Mouse (Mus musculus): ENCODE measurements around the gene Thbs3. TPM values are rescaled to one million over a fixed set of nuclear protein-coding genes. Genes with fewer than 3 reads are reported as not detected.

The Thbs3 gene
- polyA plus RNA-seq, 1 experiment from 2014 or later = 84.2 TPM

DNA sequence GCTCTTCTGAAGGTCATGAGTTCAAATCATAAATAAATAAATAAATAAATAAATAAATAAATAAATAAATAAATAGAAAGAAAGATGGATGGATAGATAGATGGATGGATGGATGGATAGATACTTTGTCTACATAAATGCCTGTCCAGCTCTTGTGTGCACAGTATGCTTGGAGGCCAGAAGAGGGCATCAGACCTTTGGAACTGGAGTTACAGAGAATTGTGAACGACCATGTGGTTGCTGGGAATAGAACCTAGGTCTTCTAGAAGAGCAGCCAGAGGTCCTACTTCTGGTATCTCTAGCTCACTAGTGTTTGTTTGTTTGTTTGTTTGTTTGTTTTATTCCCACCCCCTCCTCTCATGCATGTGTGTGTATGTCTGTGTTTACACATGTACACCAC lies 21.6 kb upstream of the Thbs3 start:
- Histone ChIP-seq H3K4me1 (replicated peaks; ENCODE audit: control insufficient read depth, insufficient read depth, low read length) (peaks cover 15% of the 10 kb centered on the region), H3K36me3 (ENCODE audit: control insufficient read depth, insufficient read depth) (no peaks in the 10 kb centered on the region), H3K9me3 (ENCODE audit: control insufficient read depth, low read length) (no peaks in the 10 kb centered on the region), H3K4me3 (replicated peaks; ENCODE audit: low read length) (no peak overlapping the region), H3K27ac (ENCODE audit: low read length) (no peak overlapping the region), H3K9ac (replicated peaks; ENCODE audit: low read depth, low read length) (no peak overlapping the region), H3K4me2 (ENCODE audit: low read length) (no peak overlapping the region), H3K27me3 (replicated peaks; ENCODE audit: control insufficient read depth, insufficient read depth, low read length) (no peaks in the 10 kb centered on the region)
- 81% methylated on average over 1 of the region's 1 CpGs for WGBS
- ATAC-seq = no peak

GRCm38 (mm10) chr3:89193853-89194252 lies 21.1 kb upstream of the Thbs3 start:
- Histone ChIP-seq H3K4me3 (replicated peaks; ENCODE audit: low read length) (no peak overlapping the region), H3K4me2 (ENCODE audit: low read length) (no peak overlapping the region), H3K27me3 (replicated peaks; ENCODE audit: control insufficient read depth, insufficient read depth, low read length) (no peaks in the 10 kb centered on the region), H3K36me3 (ENCODE audit: control insufficient read depth, insufficient read depth) (no peaks in the 10 kb centered on the region), H3K27ac (ENCODE audit: low read length) (no peak overlapping the region), H3K9me3 (ENCODE audit: control insufficient read depth, low read length) (no peaks in the 10 kb centered on the region), H3K9ac (replicated peaks; ENCODE audit: low read depth, low read length) (no peak overlapping the region), H3K4me1 (replicated peaks; ENCODE audit: control insufficient read depth, insufficient read depth, low read length) (peaks cover 15% of the 10 kb centered on the region)
- 98% methylated on average over 2 of the region's 2 CpGs for WGBS
- no peak for ATAC-seq

DNA sequence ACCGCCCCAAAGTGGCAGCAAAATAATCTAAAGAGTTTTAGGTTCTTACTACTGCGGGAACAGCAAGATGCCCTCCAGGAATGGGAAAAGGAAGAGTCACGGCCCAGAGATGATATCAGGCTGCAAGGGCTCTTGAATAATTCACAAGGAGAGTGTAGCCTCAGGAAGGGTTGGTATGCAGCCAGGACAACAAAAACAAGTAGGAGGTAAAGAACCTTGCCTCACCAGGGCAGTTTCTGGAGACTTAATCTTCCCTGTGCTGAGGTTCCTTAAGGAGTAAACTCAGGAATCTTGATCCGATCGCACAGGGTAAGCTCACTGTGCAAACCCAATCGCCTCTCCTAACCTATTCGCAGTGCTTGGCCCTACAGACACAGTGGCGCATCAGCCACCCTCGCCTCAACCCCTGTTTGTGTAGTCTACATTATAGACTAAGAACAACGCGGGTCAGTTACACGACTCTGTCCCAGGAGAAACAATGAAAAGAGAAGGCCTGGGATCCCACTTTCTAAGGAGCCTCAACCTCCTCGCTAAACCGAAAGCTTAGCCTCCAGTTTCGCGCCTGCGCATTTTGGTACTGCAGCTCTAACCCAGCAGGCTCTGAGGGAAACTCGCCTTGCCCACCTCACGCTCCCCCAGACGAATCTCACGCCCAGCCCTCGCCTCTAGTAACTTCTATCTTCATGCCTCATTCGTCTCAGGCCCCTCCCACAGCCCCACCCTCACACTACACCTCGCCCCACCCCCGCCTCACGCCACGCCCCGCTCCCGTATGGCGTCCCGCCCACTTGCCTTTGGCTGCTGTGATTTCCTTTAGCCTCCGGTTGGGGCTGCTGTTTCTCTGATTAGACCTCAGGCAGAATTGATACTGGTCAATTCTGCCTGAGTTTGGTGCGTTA lies 18.8 kb upstream of the Thbs3 start:
- peak overlapping the region; percentile 44 for H3K4me3 ChIP-seq (replicated peaks; ENCODE audit: low read length)
- 6% methylated on average over 33 of the region's 33 CpGs for WGBS
- peak overlapping the region; percentile 68 for H3K9ac ChIP-seq (replicated peaks; ENCODE audit: low read depth, low read length)
- peaks cover 15% of the 10 kb centered on the region for H3K4me1 ChIP-seq (replicated peaks; ENCODE audit: control insufficient read depth, insufficient read depth, low read length)
- no peaks in the 10 kb centered on the region for H3K36me3 ChIP-seq (ENCODE audit: control insufficient read depth, insufficient read depth)
- H3K27me3 ChIP-seq (replicated peaks; ENCODE audit: control insufficient read depth, insufficient read depth, low read length) = no peaks in the 10 kb centered on the region
- peak; percentile 96 for ATAC-seq
- H3K4me2 ChIP-seq (ENCODE audit: low read length) = peak overlapping the region; percentile 81
- peak overlapping the region; percentile 75 for H3K27ac ChIP-seq (ENCODE audit: low read length)
- no peaks in the 10 kb centered on the region for H3K9me3 ChIP-seq (ENCODE audit: control insufficient read depth, low read length)

GRCm38 (mm10) chr3:89199839-89200238 lies 15.1 kb upstream of the Thbs3 start:
- no peak overlapping the region for H3K27ac ChIP-seq (ENCODE audit: low read length)
- no peak for ATAC-seq
- H3K27me3 ChIP-seq (replicated peaks; ENCODE audit: control insufficient read depth, insufficient read depth, low read length) = no peaks in the 10 kb centered on the region
- H3K4me2 ChIP-seq (ENCODE audit: low read length) = no peak overlapping the region
- H3K4me3 ChIP-seq (replicated peaks; ENCODE audit: low read length) = no peak overlapping the region
- no peak overlapping the region for H3K9ac ChIP-seq (replicated peaks; ENCODE audit: low read depth, low read length)
- no peaks in the 10 kb centered on the region for H3K36me3 ChIP-seq (ENCODE audit: control insufficient read depth, insufficient read depth)
- no peaks in the 10 kb centered on the region for H3K9me3 ChIP-seq (ENCODE audit: control insufficient read depth, low read length)
- H3K4me1 ChIP-seq (replicated peaks; ENCODE audit: control insufficient read depth, insufficient read depth, low read length) = peaks cover 19% of the 10 kb centered on the region
- 91% methylated on average over 3 of the region's 3 CpGs for WGBS

DNA sequence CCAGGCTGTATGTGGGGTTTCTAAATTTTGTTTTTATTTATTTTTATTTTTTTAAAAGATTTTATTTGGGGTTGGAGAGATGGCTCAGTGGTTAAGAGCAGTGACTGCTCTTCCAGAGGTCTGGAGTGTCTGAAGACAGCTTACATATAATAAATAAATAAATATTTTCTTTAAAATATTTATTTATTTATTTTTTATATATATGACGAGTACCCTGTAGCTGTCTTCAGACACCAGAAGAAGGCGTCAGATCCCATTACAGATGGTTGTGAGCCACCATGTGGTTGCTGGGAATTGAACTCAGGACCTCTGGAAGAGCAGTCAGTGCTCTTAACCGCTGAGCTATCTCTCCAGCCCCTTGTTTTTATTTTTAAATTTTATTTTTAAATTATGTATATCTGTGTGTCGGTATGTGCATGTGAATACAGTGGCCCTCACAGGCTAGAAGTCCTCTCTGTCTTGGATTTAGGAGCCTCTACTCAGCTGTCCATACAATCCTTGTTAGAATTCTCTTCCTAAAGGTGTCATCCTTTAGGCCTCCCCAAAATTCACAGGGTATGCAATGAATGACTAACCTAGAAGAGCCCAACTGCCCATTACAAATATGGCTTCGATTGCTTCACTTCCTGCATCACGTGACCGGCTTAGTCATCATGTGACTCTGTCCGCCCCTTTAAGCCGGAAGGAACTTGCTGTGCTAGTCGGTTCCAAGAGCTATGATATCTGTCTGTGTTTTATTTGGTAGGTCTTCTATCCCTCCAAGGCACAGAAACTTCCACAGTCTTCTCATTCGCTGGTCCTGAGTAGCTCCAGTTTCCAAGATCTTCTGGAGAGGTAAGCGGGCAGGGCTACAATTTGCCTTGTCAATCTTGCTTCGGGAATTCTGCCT lies 12.5 kb upstream of the Thbs3 start, which contains the start of gene Gba:
Gene Gba, plus strand, starts transcription at position 676 of the 889 bp plus-strand sequence.
- Histone ChIP-seq H3K9me3 (ENCODE audit: control insufficient read depth, low read length) (no peaks in the 10 kb centered on the region), H3K36me3 (ENCODE audit: control insufficient read depth, insufficient read depth) (peaks cover 2% of the 10 kb centered on the region; the same call in 1 of the 2 replicates), H3K4me3 (replicated peaks; ENCODE audit: low read length) (peak within 1 kb of the TSS; percentile 62), H3K4me2 (ENCODE audit: low read length) (peak within 1 kb of the TSS; percentile 60), H3K27ac (ENCODE audit: low read length) (no peak within 1 kb of the TSS), H3K4me1 (replicated peaks; ENCODE audit: control insufficient read depth, insufficient read depth, low read length) (peaks cover 5% of the 10 kb centered on the region), H3K27me3 (replicated peaks; ENCODE audit: control insufficient read depth, insufficient read depth, low read length) (no peaks in the 10 kb centered on the region), H3K9ac (replicated peaks; ENCODE audit: low read depth, low read length) (peak within 1 kb of the TSS; percentile 52)
- peak; percentile 93 for ATAC-seq
- 25% methylated on average over 13 of the region's 13 CpGs for WGBS

- peak; percentile 24 for ATAC-seq
- H3K36me3 ChIP-seq (ENCODE audit: control insufficient read depth, insufficient read depth) = peaks cover 7% of the 10 kb centered on the region
- H3K9ac ChIP-seq (replicated peaks; ENCODE audit: low read depth, low read length) = peak overlapping the region; percentile 52
- no peak overlapping the region for H3K27ac ChIP-seq (ENCODE audit: low read length)
- H3K4me1 ChIP-seq (replicated peaks; ENCODE audit: control insufficient read depth, insufficient read depth, low read length) = peaks cover 5% of the 10 kb centered on the region
- H3K4me2 ChIP-seq (ENCODE audit: low read length) = peak overlapping the region; percentile 60
- no peaks in the 10 kb centered on the region for H3K9me3 ChIP-seq (ENCODE audit: control insufficient read depth, low read length)
- H3K27me3 ChIP-seq (replicated peaks; ENCODE audit: control insufficient read depth, insufficient read depth, low read length) = no peaks in the 10 kb centered on the region
- WGBS = 39% methylated on average over 5 of the region's 5 CpGs
- H3K4me3 ChIP-seq (replicated peaks; ENCODE audit: low read length) = peak overlapping the region; percentile 62
These were observed 11.9 kb upstream of the Thbs3 start for GRCm38 (mm10) chr3:89203142-89203514.

GRCm38 (mm10) chr3:89206079-89206478 lies 8.9 kb upstream of the Thbs3 start:
- no peak overlapping the region for H3K4me3 ChIP-seq (replicated peaks; ENCODE audit: low read length)
- H3K4me1 ChIP-seq (replicated peaks; ENCODE audit: control insufficient read depth, insufficient read depth, low read length) = peaks cover 5% of the 10 kb centered on the region
- peaks cover 24% of the 10 kb centered on the region for H3K36me3 ChIP-seq (ENCODE audit: control insufficient read depth, insufficient read depth)
- WGBS = 90% methylated on average over 7 of the region's 7 CpGs
- no peak overlapping the region for H3K9ac ChIP-seq (replicated peaks; ENCODE audit: low read depth, low read length)
- H3K9me3 ChIP-seq (ENCODE audit: control insufficient read depth, low read length) = no peaks in the 10 kb centered on the region
- no peak overlapping the region for H3K27ac ChIP-seq (ENCODE audit: low read length)
- no peaks in the 10 kb centered on the region for H3K27me3 ChIP-seq (replicated peaks; ENCODE audit: control insufficient read depth, insufficient read depth, low read length)
- no peak for ATAC-seq
- no peak overlapping the region for H3K4me2 ChIP-seq (ENCODE audit: low read length)

- Histone ChIP-seq H3K4me3 (replicated peaks; ENCODE audit: low read length) (no peak overlapping the region), H3K9me3 (ENCODE audit: control insufficient read depth, low read length) (no peaks in the 10 kb centered on the region), H3K36me3 (ENCODE audit: control insufficient read depth, insufficient read depth) (peaks cover 24% of the 10 kb centered on the region), H3K4me2 (ENCODE audit: low read length) (no peak overlapping the region), H3K9ac (replicated peaks; ENCODE audit: low read depth, low read length) (no peak overlapping the region), H3K27me3 (replicated peaks; ENCODE audit: control insufficient read depth, insufficient read depth, low read length) (no peaks in the 10 kb centered on the region), H3K27ac (ENCODE audit: low read length) (no peak overlapping the region), H3K4me1 (replicated peaks; ENCODE audit: control insufficient read depth, insufficient read depth, low read length) (peaks cover 5% of the 10 kb centered on the region)
- 94% methylated on average over 2 of the region's 2 CpGs for WGBS
- no peak for ATAC-seq
These were observed 8.3 kb upstream of the Thbs3 start for GRCm38 (mm10) chr3:89206695-89207094.

DNA sequence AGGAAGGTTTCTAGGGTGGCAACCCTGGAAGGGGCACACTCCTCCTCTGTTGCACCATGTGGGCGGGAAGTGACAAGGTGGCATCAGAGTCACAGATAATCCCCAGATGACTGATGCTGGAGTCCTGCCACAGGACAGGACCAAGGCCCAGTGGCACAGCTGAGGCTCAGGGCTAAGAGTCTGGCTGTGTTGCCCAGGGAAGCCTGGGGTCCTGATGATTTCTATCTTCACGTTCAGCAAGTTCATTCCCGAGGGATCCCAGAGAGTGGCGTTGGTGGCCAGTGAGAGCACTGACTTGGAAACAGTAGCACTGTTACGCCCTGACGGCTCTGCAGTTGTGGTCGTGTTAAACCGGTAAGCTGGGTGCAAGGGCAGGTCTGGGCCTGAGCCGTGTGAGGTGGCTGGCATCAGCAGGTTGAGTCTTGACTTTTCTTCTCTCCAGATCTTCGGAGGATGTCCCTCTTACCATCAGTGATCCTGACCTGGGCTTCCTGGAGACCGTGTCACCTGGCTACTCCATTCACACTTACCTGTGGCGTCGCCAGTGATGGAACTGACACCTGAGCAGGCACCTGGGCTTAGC lies 6.8 kb upstream of the Thbs3 start:
- H3K4me1 ChIP-seq (replicated peaks; ENCODE audit: control insufficient read depth, insufficient read depth, low read length) = peaks cover 8% of the 10 kb centered on the region
- H3K36me3 ChIP-seq (ENCODE audit: control insufficient read depth, insufficient read depth) = peaks cover 24% of the 10 kb centered on the region
- no peak overlapping the region for H3K27ac ChIP-seq (ENCODE audit: low read length)
- no peaks in the 10 kb centered on the region for H3K27me3 ChIP-seq (replicated peaks; ENCODE audit: control insufficient read depth, insufficient read depth, low read length)
- no peak overlapping the region for H3K4me3 ChIP-seq (replicated peaks; ENCODE audit: low read length)
- H3K9me3 ChIP-seq (ENCODE audit: control insufficient read depth, low read length) = no peaks in the 10 kb centered on the region
- no peak overlapping the region for H3K9ac ChIP-seq (replicated peaks; ENCODE audit: low read depth, low read length)
- H3K4me2 ChIP-seq (ENCODE audit: low read length) = no peak overlapping the region
- no peak for ATAC-seq
- WGBS = 94% methylated on average over 13 of the region's 13 CpGs

Measured in forebrain, embryonic 16.5 days (tissue).